Mouse (Mus musculus) midbrain, embryonic 13.5 days (tissue): ENCODE data around the gene Serpinb9. TPM values are rescaled to one million over a fixed set of nuclear protein-coding genes. Genes with fewer than 3 reads are reported as not detected.

Source experiments
- ATAC-seq: fragments of 200-750 bp; cut with Nextera tagmentation; 2 replicates; pipeline ENCODE4 v1.8.0; 2017; ENCODE audit warnings: mild to moderate bottlenecking, moderate TSS enrichment, moderate library complexity
- H3K27ac ChIP-seq: fragments of 300-500 bp; sonication (generic); 2 replicates; pipeline ENCODE4 v1.5.1; 2015; ENCODE audit warnings: inconsistent platforms, mild to moderate bottlenecking, moderate library complexity
- H3K27me3 ChIP-seq: fragments of 300-500 bp; sonication (generic); 2 replicates; pipeline ENCODE4 v1.6.1; 2015; ENCODE audit warnings: mild to moderate bottlenecking, inconsistent platforms
- H3K36me3 ChIP-seq: fragments of 300-500 bp; sonication (generic); 2 replicates; pipeline ENCODE4 v1.6.1; 2015; ENCODE audit warnings: mild to moderate bottlenecking, inconsistent platforms
- H3K4me1 ChIP-seq: fragments of 300-500 bp; sonication (generic); replicated peaks from 2 replicates; pipeline ENCODE4 v1.6.1; 2015; ENCODE audit warnings: inconsistent platforms
- H3K4me2 ChIP-seq: fragments of 300-500 bp; sonication (generic); replicated peaks from 2 replicates; pipeline ENCODE4 v1.6.1; 2015; ENCODE audit warnings: moderate library complexity, mild to moderate bottlenecking, inconsistent platforms
- H3K4me3 ChIP-seq: fragments of 300-500 bp; sonication (generic); replicated peaks from 2 replicates; pipeline ENCODE4 v1.5.1; 2015; ENCODE audit warnings: mild to moderate bottlenecking, inconsistent platforms
- H3K9ac ChIP-seq: fragments of 300-500 bp; sonication (generic); replicated peaks from 2 replicates; pipeline ENCODE4 v1.6.1; 2015; ENCODE audit warnings: mild to moderate bottlenecking, inconsistent platforms
- H3K9me3 ChIP-seq: fragments of 300-500 bp; sonication (generic); 2 replicates; pipeline ENCODE4 v1.6.1; 2016; ENCODE audit warnings: mild to moderate bottlenecking, inconsistent platforms
- WGBS: fragments of 180-500 bp; shearing (Covaris S2); methylation state at CpG from one replicate; pipeline ENCODE4 v1.1.7; 2015; 5-methylcytosine and 5-hydroxymethylcytosine counted together
- polyA plus RNA-seq: library from polyadenylated mRNA; unstranded; fragments of >200 nt; fragmentation: Nextera tagmentation; extraction: Ambion mirVana; gene quantifications from 2 replicates; pipeline ENCODE4 v1.2.1, GENCODE M21; 2015

Gene Serpinb9
- polyA plus RNA-seq, 1 experiment from 2014 or later = 0.89 TPM

GRCm38 (mm10) chr13:33035506-33035905 lies 32.5 kb downstream of the Serpinb9 start:
- H3K9me3 ChIP-seq = no peaks in the 10 kb centered on the region
- H3K4me2 ChIP-seq = no peak overlapping the region
- no peaks in the 10 kb centered on the region for H3K4me1 ChIP-seq
- H3K27ac ChIP-seq = no peak overlapping the region
- ATAC-seq = no peak
- WGBS = 79% methylated on average over 1 of the region's 1 CpGs
- H3K36me3 ChIP-seq = no peaks in the 10 kb centered on the region
- H3K27me3 ChIP-seq = no peaks in the 10 kb centered on the region
- no peak overlapping the region for H3K4me3 ChIP-seq
- H3K9ac ChIP-seq = no peak overlapping the region

DNA sequence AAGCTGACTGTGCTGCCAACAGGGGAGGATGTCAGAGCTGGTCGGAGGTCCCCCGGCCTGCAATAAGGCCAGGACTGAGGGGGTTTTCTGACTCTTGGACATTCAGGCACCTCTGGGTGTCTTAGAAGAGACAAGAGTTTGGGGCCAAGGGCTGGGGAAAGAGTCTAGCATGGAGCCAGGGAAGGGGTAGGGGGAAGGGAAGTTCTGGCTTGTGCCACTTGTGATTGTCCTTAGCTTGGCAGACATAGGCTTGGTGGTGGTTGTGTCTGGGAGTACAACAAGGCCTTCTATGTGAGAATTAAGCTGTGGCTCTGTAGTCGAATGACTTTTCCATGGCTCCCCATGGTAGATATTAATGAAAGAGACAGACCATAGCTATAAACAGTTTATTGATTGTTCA lies 40.5 kb downstream of the Serpinb9 start:
- Histone ChIP-seq H3K4me1 (no peaks in the 10 kb centered on the region), H3K36me3 (no peaks in the 10 kb centered on the region), H3K27me3 (no peaks in the 10 kb centered on the region), H3K9me3 (0 out of 2 replicates have a peak, but pooled peaks cover 2% of the 10 kb centered on the region), H3K27ac (no peak overlapping the region), H3K9ac (no peak overlapping the region), H3K4me3 (no peak overlapping the region), H3K4me2 (no peak overlapping the region)
- WGBS = 93% methylated on average over 3 of the region's 3 CpGs
- ATAC-seq = no peak

GRCm38 (mm10) chr13:33047234-33047633 lies 44.2 kb downstream of the Serpinb9 start:
- no peaks in the 10 kb centered on the region for H3K36me3 ChIP-seq
- H3K4me3 ChIP-seq = no peak overlapping the region
- no peaks in the 10 kb centered on the region for H3K4me1 ChIP-seq
- no peak for ATAC-seq
- H3K9me3 ChIP-seq = 0 out of 2 replicates have a peak, but pooled peaks cover under 1% of the 10 kb centered on the region
- no peaks in the 10 kb centered on the region for H3K27me3 ChIP-seq
- H3K9ac ChIP-seq = no peak overlapping the region
- WGBS = 93% methylated on average over 2 of the region's 2 CpGs
- no peak overlapping the region for H3K27ac ChIP-seq
- no peak overlapping the region for H3K4me2 ChIP-seq

DNA sequence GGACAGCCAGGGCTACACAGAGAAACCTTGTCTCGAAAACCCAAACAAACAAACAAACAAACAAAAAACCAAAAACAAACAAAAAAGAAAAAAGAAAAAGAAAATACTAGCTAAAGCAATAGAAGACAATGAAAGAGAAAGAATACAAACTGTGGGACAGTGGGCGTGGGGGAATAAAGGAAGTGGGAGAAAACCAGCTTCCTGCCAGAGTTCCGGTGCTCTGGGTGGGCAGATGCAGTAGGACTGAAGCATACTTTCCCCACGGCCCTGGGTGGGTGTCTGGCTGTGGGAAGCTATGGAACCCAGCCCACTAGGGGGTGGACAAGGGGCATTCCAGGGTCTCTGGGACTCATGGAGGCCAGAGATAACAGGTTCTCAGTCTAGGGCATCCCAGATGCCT lies 45.1 kb downstream of the Serpinb9 start:
- Histone ChIP-seq H3K36me3 (no peaks in the 10 kb centered on the region), H3K4me1 (no peaks in the 10 kb centered on the region), H3K27ac (no peak overlapping the region), H3K9ac (no peak overlapping the region), H3K9me3 (no peaks in the 10 kb centered on the region), H3K27me3 (no peaks in the 10 kb centered on the region), H3K4me2 (no peak overlapping the region), H3K4me3 (no peak overlapping the region)
- WGBS = 87% methylated on average over 4 of the region's 4 CpGs
- ATAC-seq = no peak

GRCm38 (mm10) chr13:33051697-33052096 lies 48.6 kb downstream of the Serpinb9 start:
- no peak for ATAC-seq
- Histone ChIP-seq H3K27me3 (no peaks in the 10 kb centered on the region), H3K9ac (no peak overlapping the region), H3K4me2 (no peak overlapping the region), H3K4me1 (no peaks in the 10 kb centered on the region), H3K27ac (no peak overlapping the region), H3K9me3 (no peaks in the 10 kb centered on the region), H3K4me3 (no peak overlapping the region), H3K36me3 (no peaks in the 10 kb centered on the region)
- WGBS = 72% methylated on average over 3 of the region's 3 CpGs

DNA sequence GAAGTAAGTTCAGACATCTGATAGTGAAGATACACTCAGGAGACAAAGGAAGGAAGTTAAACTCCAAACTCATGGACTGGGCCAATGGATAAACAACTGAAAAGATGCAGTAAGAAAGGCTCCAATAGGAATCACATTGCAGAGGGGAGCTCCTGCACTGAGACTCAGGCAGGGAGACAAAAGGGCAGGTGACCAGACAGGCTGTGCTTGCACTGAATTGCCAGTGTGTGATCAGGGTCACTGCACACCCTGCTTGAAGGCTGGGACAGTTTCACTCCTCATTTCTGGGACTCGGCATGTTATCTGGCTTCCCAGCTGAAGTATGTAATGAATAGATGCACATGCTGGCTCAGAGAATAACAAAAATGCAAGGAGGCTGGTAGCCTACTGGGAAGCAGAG lies 60.0 kb downstream of the Serpinb9 start:
- Histone ChIP-seq H3K27ac (no peak overlapping the region), H3K9ac (no peak overlapping the region), H3K4me3 (no peak overlapping the region), H3K9me3 (no peaks in the 10 kb centered on the region), H3K36me3 (no peaks in the 10 kb centered on the region), H3K4me2 (no peak overlapping the region), H3K27me3 (no peaks in the 10 kb centered on the region), H3K4me1 (no peaks in the 10 kb centered on the region)
- ATAC-seq = no peak
- 62% methylated on average over 1 of the region's 1 CpGs for WGBS

Other genes with a start within 250 kb of the Serpinb9 start
- 0.04 and 0.10 TPM in 2 replicates for gene Mylk4, start 219.3 kb upstream of the Serpinb9 start, polyA plus RNA-seq
- gene Wrnip1, start 201.2 kb upstream of the Serpinb9 start, polyA plus RNA-seq = 20.9 and 28.1 TPM in 2 replicates
- gene D930007J09Rik, start 200.4 kb upstream of the Serpinb9 start, polyA plus RNA-seq = not detected in 2 replicates
- 2.6 and 3.5 TPM in 2 replicates for gene Serpinb1a, start 152.1 kb upstream of the Serpinb9 start, polyA plus RNA-seq
- gene Serpinb1c, start 105.0 kb upstream of the Serpinb9 start, polyA plus RNA-seq = not detected in 2 replicates
- 0.61 and 0.86 TPM in 2 replicates for gene Serpinb6b, start 38.0 kb upstream of the Serpinb9 start, polyA plus RNA-seq
- gene Serpinb9b, start 24.2 kb downstream of the Serpinb9 start, polyA plus RNA-seq = 0.23 and 0.32 TPM in 2 replicates
- gene Serpinb1b, start 75.3 kb downstream of the Serpinb9 start, polyA plus RNA-seq = 0.46 and 2.5 TPM in 2 replicates
- not detected in 2 replicates for gene Serpinb9c, start 156.5 kb downstream of the Serpinb9 start, polyA plus RNA-seq
- gene Serpinb9d, start 189.7 kb downstream of the Serpinb9 start, polyA plus RNA-seq = not detected in 2 replicates
- gene Serpinb9e, start 246.4 kb downstream of the Serpinb9 start, polyA plus RNA-seq = not detected in 2 replicates